Mouse (Mus musculus): ENCODE measurements around the gene Gapvd1. TPM values are rescaled to one million over a fixed set of nuclear protein-coding genes. Genes with fewer than 3 reads are reported as not detected.

The Gapvd1 gene
- polyA plus RNA-seq, 1 experiment from 2014 or later, result 107 TPM

- Histone ChIP-seq H3K4me1 (ENCODE audit: control insufficient read depth, insufficient read depth, low read length) (peaks cover 57% of the 10 kb centered on the region), H3K27me3 (ENCODE audit: control insufficient read depth, insufficient read depth, low read depth, low read length) (no peaks in the 10 kb centered on the region), H3K36me3 (ENCODE audit: control insufficient read depth, insufficient read depth, low read length) (peaks cover 32% of the 10 kb centered on the region), H3K9me3 (replicated peaks; ENCODE audit: control insufficient read depth, low read length, poor library complexity, severe bottlenecking) (no peaks in the 10 kb centered on the region), H3K4me2 (ENCODE audit: low read length) (peak overlapping the region; percentile 77), H3K27ac (ENCODE audit: low read length) (no peak overlapping the region), H3K4me3 (ENCODE audit: low read depth, low read length) (peak overlapping the region; percentile 98; the same call in 1 of the 2 replicates), H3K9ac (ENCODE audit: low read depth, low read length) (no peak overlapping the region)
- ATAC-seq, result no peak
- WGBS, result 92% methylated on average over 4 of the region's 4 CpGs
Measured at GRCm38 (mm10) chr2:34773673-34774072, 18.6 kb upstream of the Gapvd1 start.

- H3K4me2 ChIP-seq (ENCODE audit: low read length), result peak overlapping the region; percentile 77
- no peaks in the 10 kb centered on the region for H3K27me3 ChIP-seq (ENCODE audit: control insufficient read depth, insufficient read depth, low read depth, low read length)
- no peaks in the 10 kb centered on the region for H3K9me3 ChIP-seq (replicated peaks; ENCODE audit: control insufficient read depth, low read length, poor library complexity, severe bottlenecking)
- peaks cover 51% of the 10 kb centered on the region for H3K4me1 ChIP-seq (ENCODE audit: control insufficient read depth, insufficient read depth, low read length)
- H3K36me3 ChIP-seq (ENCODE audit: control insufficient read depth, insufficient read depth, low read length), result peaks cover 31% of the 10 kb centered on the region
- peak; percentile 61 for ATAC-seq
- 4% methylated on average over 47 of the region's 50 CpGs for WGBS
- peak overlapping the region; percentile 89 for H3K27ac ChIP-seq (ENCODE audit: low read length)
- peak overlapping the region; percentile 94 for H3K9ac ChIP-seq (ENCODE audit: low read depth, low read length)
- H3K4me3 ChIP-seq (ENCODE audit: low read depth, low read length), result peak overlapping the region; percentile 98
Measured at GRCm38 (mm10) chr2:34772252-34773235, 17.5 kb upstream of the Gapvd1 start.

- H3K4me3 ChIP-seq (ENCODE audit: low read depth, low read length), result peak within 1 kb of the TSS; percentile 98
- H3K36me3 ChIP-seq (ENCODE audit: control insufficient read depth, insufficient read depth, low read length), result peaks cover 27% of the 10 kb centered on the region
- peak within 1 kb of the TSS; percentile 94 for H3K9ac ChIP-seq (ENCODE audit: low read depth, low read length)
- WGBS, result under 1% methylated on average over 60 of the region's 60 CpGs
- peak; percentile 99 for ATAC-seq
- no peaks in the 10 kb centered on the region for H3K27me3 ChIP-seq (ENCODE audit: control insufficient read depth, insufficient read depth, low read depth, low read length)
- peaks cover 41% of the 10 kb centered on the region for H3K4me1 ChIP-seq (ENCODE audit: control insufficient read depth, insufficient read depth, low read length)
- peak within 1 kb of the TSS; percentile 89 for H3K27ac ChIP-seq (ENCODE audit: low read length)
- peak within 1 kb of the TSS; percentile 77 for H3K4me2 ChIP-seq (ENCODE audit: low read length)
- H3K9me3 ChIP-seq (replicated peaks; ENCODE audit: control insufficient read depth, low read length, poor library complexity, severe bottlenecking), result no peaks in the 10 kb centered on the region
Measured at GRCm38 (mm10) chr2:34771368-34772226, 16.6 kb upstream of the Gapvd1 start, which contains the start of gene Hspa5. TSS of gene Hspa5 (plus strand) at chr2:34771970.

GRCm38 (mm10) chr2:34770951-34771350, 15.9 kb upstream of the Gapvd1 start:
- Histone ChIP-seq H3K36me3 (ENCODE audit: control insufficient read depth, insufficient read depth, low read length) (peaks cover 22% of the 10 kb centered on the region), H3K27me3 (ENCODE audit: control insufficient read depth, insufficient read depth, low read depth, low read length) (no peaks in the 10 kb centered on the region), H3K4me3 (ENCODE audit: low read depth, low read length) (peak overlapping the region; percentile 98), H3K27ac (ENCODE audit: low read length) (peak overlapping the region; percentile 84), H3K9ac (ENCODE audit: low read depth, low read length) (peak overlapping the region; percentile 68), H3K4me1 (ENCODE audit: control insufficient read depth, insufficient read depth, low read length) (peaks cover 35% of the 10 kb centered on the region), H3K4me2 (ENCODE audit: low read length) (peak overlapping the region; percentile 71), H3K9me3 (replicated peaks; ENCODE audit: control insufficient read depth, low read length, poor library complexity, severe bottlenecking) (no peaks in the 10 kb centered on the region)
- WGBS, result 1% methylated on average over 6 of the region's 6 CpGs
- no peak for ATAC-seq

GRCm38 (mm10) chr2:34770049-34770448, 15.0 kb upstream of the Gapvd1 start:
- no peak overlapping the region for H3K27ac ChIP-seq (ENCODE audit: low read length)
- no peaks in the 10 kb centered on the region for H3K9me3 ChIP-seq (replicated peaks; ENCODE audit: control insufficient read depth, low read length, poor library complexity, severe bottlenecking)
- peaks cover 27% of the 10 kb centered on the region for H3K4me1 ChIP-seq (ENCODE audit: control insufficient read depth, insufficient read depth, low read length)
- H3K4me3 ChIP-seq (ENCODE audit: low read depth, low read length), result no peak overlapping the region
- no peak overlapping the region for H3K4me2 ChIP-seq (ENCODE audit: low read length)
- H3K9ac ChIP-seq (ENCODE audit: low read depth, low read length), result no peak overlapping the region
- 95% methylated on average over 2 of the region's 2 CpGs for WGBS
- H3K27me3 ChIP-seq (ENCODE audit: control insufficient read depth, insufficient read depth, low read depth, low read length), result no peaks in the 10 kb centered on the region
- ATAC-seq, result no peak
- peaks cover 17% of the 10 kb centered on the region for H3K36me3 ChIP-seq (ENCODE audit: control insufficient read depth, insufficient read depth, low read length)

GRCm38 (mm10) chr2:34764801-34765200, 9.8 kb upstream of the Gapvd1 start:
- no peak overlapping the region for H3K9ac ChIP-seq (ENCODE audit: low read depth, low read length)
- no peaks in the 10 kb centered on the region for H3K9me3 ChIP-seq (replicated peaks; ENCODE audit: control insufficient read depth, low read length, poor library complexity, severe bottlenecking)
- no peaks in the 10 kb centered on the region for H3K4me1 ChIP-seq (ENCODE audit: control insufficient read depth, insufficient read depth, low read length)
- ATAC-seq, result no peak
- no peaks in the 10 kb centered on the region for H3K27me3 ChIP-seq (ENCODE audit: control insufficient read depth, insufficient read depth, low read depth, low read length)
- no peak overlapping the region for H3K4me2 ChIP-seq (ENCODE audit: low read length)
- WGBS, result 47% methylated on average over 12 of the region's 12 CpGs
- H3K36me3 ChIP-seq (ENCODE audit: control insufficient read depth, insufficient read depth, low read length), result no peaks in the 10 kb centered on the region
- no peak overlapping the region for H3K27ac ChIP-seq (ENCODE audit: low read length)
- H3K4me3 ChIP-seq (ENCODE audit: low read depth, low read length), result no peak overlapping the region

- H3K27ac ChIP-seq (ENCODE audit: low read length), result no peak overlapping the region
- no peaks in the 10 kb centered on the region for H3K4me1 ChIP-seq (ENCODE audit: control insufficient read depth, insufficient read depth, low read length)
- no peaks in the 10 kb centered on the region for H3K27me3 ChIP-seq (ENCODE audit: control insufficient read depth, insufficient read depth, low read depth, low read length)
- no peaks in the 10 kb centered on the region for H3K9me3 ChIP-seq (replicated peaks; ENCODE audit: control insufficient read depth, low read length, poor library complexity, severe bottlenecking)
- no peaks in the 10 kb centered on the region for H3K36me3 ChIP-seq (ENCODE audit: control insufficient read depth, insufficient read depth, low read length)
- ATAC-seq, result no peak
- H3K9ac ChIP-seq (ENCODE audit: low read depth, low read length), result no peak overlapping the region
- WGBS, result 66% methylated on average over 2 of the region's 2 CpGs
- no peak overlapping the region for H3K4me2 ChIP-seq (ENCODE audit: low read length)
- H3K4me3 ChIP-seq (ENCODE audit: low read depth, low read length), result no peak overlapping the region
Measured at GRCm38 (mm10) chr2:34762872-34763271, 7.8 kb upstream of the Gapvd1 start.

- Histone ChIP-seq H3K9ac (ENCODE audit: low read depth, low read length) (no peak overlapping the region), H3K4me3 (ENCODE audit: low read depth, low read length) (no peak overlapping the region), H3K27me3 (ENCODE audit: control insufficient read depth, insufficient read depth, low read depth, low read length) (no peaks in the 10 kb centered on the region), H3K27ac (ENCODE audit: low read length) (no peak overlapping the region), H3K36me3 (ENCODE audit: control insufficient read depth, insufficient read depth, low read length) (no peaks in the 10 kb centered on the region), H3K9me3 (replicated peaks; ENCODE audit: control insufficient read depth, low read length, poor library complexity, severe bottlenecking) (no peaks in the 10 kb centered on the region), H3K4me2 (ENCODE audit: low read length) (no peak overlapping the region), H3K4me1 (ENCODE audit: control insufficient read depth, insufficient read depth, low read length) (no peaks in the 10 kb centered on the region)
- ATAC-seq, result no peak
- WGBS, result 97% methylated on average over 2 of the region's 2 CpGs
Measured at GRCm38 (mm10) chr2:34762174-34762573, 7.1 kb upstream of the Gapvd1 start.
